Mouse (Mus musculus): ENCODE measurements around the gene Zbtb1. TPM values are rescaled to one million over a fixed set of nuclear protein-coding genes. Genes with fewer than 3 reads are reported as not detected.

Gene Zbtb1
- total and polyA plus RNA-seq, 3 experiments: 2.3 to 5.5 (median 5.0) TPM

Other genes starting within 250 kb of the Zbtb1 start
- gene Esr2, start 193.0 kb upstream of the Zbtb1 start, total RNA-seq (2021): not detected
- gene Esr2, start 193.0 kb upstream of the Zbtb1 start, polyA plus RNA-seq (2012; rRNA removed): not detected in 2 replicates
- gene Tex21, start 123.5 kb upstream of the Zbtb1 start, total RNA-seq (2021): not detected
- gene Tex21, start 123.5 kb upstream of the Zbtb1 start, polyA plus RNA-seq (2012; rRNA removed): not detected in 2 replicates
- 10 to 100 TPM; 41.8 to 49.4 TPM for gene Mthfd1, start 115.0 kb upstream of the Zbtb1 start, total RNA-seq (2021)
- 16.0 and 18.1 TPM in 2 replicates for gene Mthfd1, start 115.0 kb upstream of the Zbtb1 start, polyA plus RNA-seq (2012; rRNA removed)
- gene Akap5, start 45.4 kb upstream of the Zbtb1 start, total RNA-seq (2021): under 1 TPM; 0.29 to 0.76 TPM
- 0.07 TPM in 2 replicates for gene Akap5, start 45.4 kb upstream of the Zbtb1 start, polyA plus RNA-seq (2012; rRNA removed)
- 1 to 10 TPM; 6.9 to 9.4 TPM for gene Zbtb25, start 664 bp upstream of the Zbtb1 start, total RNA-seq (2021)
- 4.9 and 6.0 TPM in 2 replicates for gene Zbtb25, start 664 bp upstream of the Zbtb1 start, polyA plus RNA-seq (2012; rRNA removed)
- 10 to 100 TPM; 18.7 to 23.8 TPM for gene Hspa2, start 33.9 kb downstream of the Zbtb1 start, total RNA-seq (2021)
- 15.9 and 21.3 TPM in 2 replicates for gene Hspa2, start 33.9 kb downstream of the Zbtb1 start, polyA plus RNA-seq (2012; rRNA removed)
- gene Ppp1r36, start 47.3 kb downstream of the Zbtb1 start, total RNA-seq (2021): under 1 TPM; 0.23 to 0.24 TPM
- not detected in 2 replicates for gene Ppp1r36, start 47.3 kb downstream of the Zbtb1 start, polyA plus RNA-seq (2012; rRNA removed)
- gene Plekhg3, start 160.6 kb downstream of the Zbtb1 start, total RNA-seq (2021): 10 to 100 TPM in 1 of 2 experiments, 1 to 10 TPM in 1; 9.9 to 17.5 TPM
- 5.1 and 7.9 TPM in 2 replicates for gene Plekhg3, start 160.6 kb downstream of the Zbtb1 start, polyA plus RNA-seq (2012; rRNA removed)

Data from adrenal gland, adult 2 months (tissue).